Mouse (Mus musculus): ENCODE measurements around the gene Fam104a. TPM values are rescaled to one million over a fixed set of nuclear protein-coding genes. Genes with fewer than 3 reads are reported as not detected.

Gene Fam104a
- polyA plus RNA-seq, 1 experiment = 40.1 TPM

DNA sequence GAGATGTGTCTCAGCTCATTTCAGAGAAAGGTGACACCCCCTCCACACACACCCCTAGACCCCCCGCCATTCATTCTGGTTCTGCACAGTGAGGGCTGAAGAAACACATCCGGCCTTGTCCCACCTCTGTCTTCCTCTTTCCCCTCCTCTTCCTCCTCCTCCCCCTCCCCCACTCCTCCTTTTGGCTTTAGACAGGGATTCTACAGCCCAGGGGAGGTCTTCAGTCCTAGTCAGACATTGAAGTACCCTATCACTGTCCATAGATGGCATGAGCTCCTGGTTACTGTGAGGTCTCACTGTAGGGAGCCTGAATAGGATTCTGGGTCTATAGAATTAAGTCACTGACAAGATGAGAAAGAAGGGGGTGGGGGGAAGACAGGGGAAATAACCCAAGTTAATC lies 63.0 kb downstream of the Fam104a start:
- H3K79me2 ChIP-seq (ENCODE audit: control insufficient read depth, insufficient read depth) = no peaks in the 10 kb centered on the region
- H3ac ChIP-seq (ENCODE audit: control insufficient read depth, insufficient read length, low read depth) = no peak overlapping the region
- no peak for TF ChIP-seq MYOD1 (IDR thresholded peaks at IDR 0.05; ENCODE audit: control insufficient read depth, insufficient read length, low read depth)
- TF ChIP-seq CTCF (IDR thresholded peaks at IDR 0.05; ENCODE audit: control insufficient read depth, insufficient read depth, insufficient read length) = no peak
- no peak for TF ChIP-seq FOSL1 (IDR thresholded peaks at IDR 0.05; ENCODE audit: insufficient read depth, low read length, poor library complexity, severe bottlenecking)
- no peak for TF ChIP-seq CEBPB (IDR thresholded peaks at IDR 0.05; ENCODE audit: low read depth)
- TF ChIP-seq MAX (IDR thresholded peaks at IDR 0.05) = no peak
- no peak for TF ChIP-seq USF1 (IDR thresholded peaks at IDR 0.05; ENCODE audit: low read depth)
- TF ChIP-seq MYOG (IDR thresholded peaks at IDR 0.05; ENCODE audit: control insufficient read depth, extremely low read depth, insufficient read length) = no peak
- peaks cover 6% of the 10 kb centered on the region for H3K27me3 ChIP-seq (ENCODE audit: control insufficient read depth, insufficient read depth, insufficient read length)
- H3K79me3 ChIP-seq (ENCODE audit: low read depth) = no peaks in the 10 kb centered on the region
- H3K36me3 ChIP-seq (ENCODE audit: control insufficient read depth, insufficient read depth) = no peaks in the 10 kb centered on the region
- H3K4me3 ChIP-seq (ENCODE audit: insufficient read depth, poor library complexity, severe bottlenecking) = no peak overlapping the region

GRCm38 (mm10) chr11:113619420-113620080 lies 64.4 kb downstream of the Fam104a start:
- Histone ChIP-seq H3K36me3 (ENCODE audit: control insufficient read depth, insufficient read depth) (no peaks in the 10 kb centered on the region), H3K79me2 (ENCODE audit: control insufficient read depth, insufficient read depth) (no peaks in the 10 kb centered on the region), H3K27me3 (ENCODE audit: control insufficient read depth, insufficient read depth, insufficient read length) (peaks cover 6% of the 10 kb centered on the region), H3K79me3 (ENCODE audit: low read depth) (no peaks in the 10 kb centered on the region), H3K4me3 (ENCODE audit: insufficient read depth, poor library complexity, severe bottlenecking) (no peak overlapping the region), H3ac (ENCODE audit: control insufficient read depth, insufficient read length, low read depth) (peak overlapping the region; percentile 12)
- TF ChIP-seq CTCF (IDR thresholded peaks at IDR 0.05; ENCODE audit: control insufficient read depth, insufficient read depth, insufficient read length) (no peak), CEBPB (IDR thresholded peaks at IDR 0.05; ENCODE audit: low read depth) (no peak), USF1 (IDR thresholded peaks at IDR 0.05; ENCODE audit: low read depth) (no peak), FOSL1 (IDR thresholded peaks at IDR 0.05; ENCODE audit: insufficient read depth, low read length, poor library complexity, severe bottlenecking) (no peak), MYOG (IDR thresholded peaks at IDR 0.05; ENCODE audit: control insufficient read depth, extremely low read depth, insufficient read length) (no peak), MAX (IDR thresholded peaks at IDR 0.05) (no peak), MYOD1 (IDR thresholded peaks at IDR 0.05; ENCODE audit: control insufficient read depth, insufficient read length, low read depth) (no peak)

DNA sequence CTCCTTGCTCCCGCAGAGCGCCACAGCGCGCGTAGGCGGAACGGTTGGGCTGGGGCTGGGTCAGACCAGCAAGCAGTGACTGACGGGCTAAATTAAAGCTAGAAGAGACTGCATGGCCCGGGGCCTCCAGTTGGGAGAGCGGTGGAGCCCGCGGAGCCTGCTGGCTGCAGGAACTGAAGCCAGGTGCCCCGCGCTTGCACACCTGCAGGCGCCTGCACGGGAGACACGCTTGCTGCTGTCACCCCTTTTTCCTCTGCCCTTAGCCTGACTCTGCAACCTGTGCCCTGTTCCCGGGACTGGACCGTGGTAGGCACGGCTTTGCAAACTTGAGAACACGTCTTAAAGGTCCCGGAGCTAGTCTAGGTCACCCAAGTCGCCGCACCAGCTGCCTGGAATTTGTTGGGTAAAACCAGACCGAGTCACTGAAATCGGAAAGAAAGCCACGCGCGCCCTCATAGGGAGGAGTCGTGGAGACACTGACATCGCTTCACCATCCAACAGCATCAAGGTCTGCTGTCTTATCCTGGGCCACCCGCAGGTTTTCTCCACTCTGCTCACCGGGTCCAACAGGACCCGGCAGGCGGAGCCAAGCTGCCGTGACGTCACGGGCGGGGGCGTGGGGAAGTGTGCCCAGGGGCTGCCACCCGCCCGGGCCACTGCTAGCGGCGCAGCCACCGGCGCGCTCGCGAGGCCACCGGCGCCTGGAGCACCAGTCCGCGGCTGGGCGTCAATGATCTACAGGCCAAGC lies 65.1 kb downstream of the Fam104a start, which contains the start of gene Sstr2:
Gene Sstr2, plus strand, starts transcription at position 671 of the 748 bp plus-strand sequence.
- no peaks in the 10 kb centered on the region for H3K79me2 ChIP-seq (ENCODE audit: control insufficient read depth, insufficient read depth)
- no peaks in the 10 kb centered on the region for H3K79me3 ChIP-seq (ENCODE audit: low read depth)
- H3K27me3 ChIP-seq (ENCODE audit: control insufficient read depth, insufficient read depth, insufficient read length) = peaks cover 6% of the 10 kb centered on the region
- no peak within 1 kb of the TSS for H3K4me3 ChIP-seq (ENCODE audit: insufficient read depth, poor library complexity, severe bottlenecking)
- TF ChIP-seq MAX (IDR thresholded peaks at IDR 0.05) = no peak
- no peak for TF ChIP-seq FOSL1 (IDR thresholded peaks at IDR 0.05; ENCODE audit: insufficient read depth, low read length, poor library complexity, severe bottlenecking)
- TF ChIP-seq USF1 (IDR thresholded peaks at IDR 0.05; ENCODE audit: low read depth) = no peak
- no peak for TF ChIP-seq MYOD1 (IDR thresholded peaks at IDR 0.05; ENCODE audit: control insufficient read depth, insufficient read length, low read depth)
- no peak for TF ChIP-seq CTCF (IDR thresholded peaks at IDR 0.05; ENCODE audit: control insufficient read depth, insufficient read depth, insufficient read length)
- no peak for TF ChIP-seq MYOG (IDR thresholded peaks at IDR 0.05; ENCODE audit: control insufficient read depth, extremely low read depth, insufficient read length)
- TF ChIP-seq CEBPB (IDR thresholded peaks at IDR 0.05; ENCODE audit: low read depth) = no peak
- no peaks in the 10 kb centered on the region for H3K36me3 ChIP-seq (ENCODE audit: control insufficient read depth, insufficient read depth)
- H3ac ChIP-seq (ENCODE audit: control insufficient read depth, insufficient read length, low read depth) = peak within 1 kb of the TSS; percentile 12

DNA sequence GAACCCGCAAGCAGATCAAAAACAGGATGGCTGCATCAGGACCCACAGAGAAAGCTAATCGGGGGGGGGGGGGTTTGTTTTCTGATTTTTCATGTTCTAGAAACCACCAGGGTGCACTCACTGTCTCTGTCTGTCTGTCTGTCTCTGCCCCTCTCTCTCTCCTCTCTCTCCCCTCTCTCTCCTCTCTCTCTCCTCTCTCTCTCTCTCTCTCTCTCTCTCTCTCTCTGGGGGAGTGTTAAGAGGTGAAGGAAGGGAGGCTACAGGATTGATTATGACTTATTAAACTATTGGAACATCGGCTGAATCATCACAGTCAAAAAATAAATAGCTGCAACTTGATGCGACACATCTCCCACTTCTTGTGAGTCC lies 65.7 kb downstream of the Fam104a start:
- no peak overlapping the region for H3K4me3 ChIP-seq (ENCODE audit: insufficient read depth, poor library complexity, severe bottlenecking)
- no peaks in the 10 kb centered on the region for H3K36me3 ChIP-seq (ENCODE audit: control insufficient read depth, insufficient read depth)
- no peaks in the 10 kb centered on the region for H3K79me2 ChIP-seq (ENCODE audit: control insufficient read depth, insufficient read depth)
- H3K27me3 ChIP-seq (ENCODE audit: control insufficient read depth, insufficient read depth, insufficient read length) = peaks cover 6% of the 10 kb centered on the region
- no peaks in the 10 kb centered on the region for H3K79me3 ChIP-seq (ENCODE audit: low read depth)
- TF ChIP-seq MYOD1 (IDR thresholded peaks at IDR 0.05; ENCODE audit: control insufficient read depth, insufficient read length, low read depth) = no peak
- no peak for TF ChIP-seq MAX (IDR thresholded peaks at IDR 0.05)
- no peak for TF ChIP-seq CEBPB (IDR thresholded peaks at IDR 0.05; ENCODE audit: low read depth)
- no peak for TF ChIP-seq CTCF (IDR thresholded peaks at IDR 0.05; ENCODE audit: control insufficient read depth, insufficient read depth, insufficient read length)
- TF ChIP-seq FOSL1 (IDR thresholded peaks at IDR 0.05; ENCODE audit: insufficient read depth, low read length, poor library complexity, severe bottlenecking) = no peak
- TF ChIP-seq MYOG (IDR thresholded peaks at IDR 0.05; ENCODE audit: control insufficient read depth, extremely low read depth, insufficient read length) = no peak
- TF ChIP-seq USF1 (IDR thresholded peaks at IDR 0.05; ENCODE audit: low read depth) = no peak
- H3ac ChIP-seq (ENCODE audit: control insufficient read depth, insufficient read length, low read depth) = no peak overlapping the region

DNA sequence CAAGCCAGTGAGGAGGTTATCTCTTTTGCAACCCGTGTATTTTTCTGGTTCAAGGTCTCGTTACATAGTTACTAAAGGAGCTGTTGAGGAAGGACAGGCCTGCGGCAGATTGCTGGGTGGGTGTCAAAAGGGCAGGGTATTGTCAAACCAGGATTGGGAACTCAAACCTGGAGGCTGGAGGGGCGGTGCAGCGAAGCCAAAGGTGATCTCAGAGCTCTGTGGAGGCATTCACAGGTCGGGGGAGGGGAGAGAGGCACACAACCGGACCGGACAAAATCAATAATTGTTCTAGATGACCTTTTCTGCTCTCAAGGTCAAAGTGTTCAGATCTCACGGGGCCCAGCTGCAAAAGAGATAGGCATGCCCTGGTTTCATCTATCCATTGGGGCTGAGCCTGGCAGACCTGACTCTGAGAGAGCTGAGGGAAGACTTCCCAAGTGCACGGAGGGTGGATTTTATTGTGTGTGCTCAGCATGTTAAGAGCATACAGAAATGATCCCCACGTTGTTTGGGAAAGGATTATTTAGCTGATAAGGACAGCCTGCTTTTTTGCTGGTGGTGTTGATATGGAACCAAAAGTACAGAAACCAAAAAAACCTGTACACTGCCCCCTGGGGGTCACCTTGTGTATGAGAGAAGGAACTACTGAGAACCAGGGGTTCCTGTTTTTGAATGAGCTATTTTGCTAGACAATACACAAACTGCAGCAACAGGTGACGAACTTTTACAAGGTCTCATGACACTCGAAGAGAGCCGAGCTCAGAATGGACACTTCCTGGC lies 66.6 kb downstream of the Fam104a start:
- no peaks in the 10 kb centered on the region for H3K36me3 ChIP-seq (ENCODE audit: control insufficient read depth, insufficient read depth)
- H3K79me3 ChIP-seq (ENCODE audit: low read depth) = no peaks in the 10 kb centered on the region
- TF ChIP-seq MAX (IDR thresholded peaks at IDR 0.05) (no peak), FOSL1 (IDR thresholded peaks at IDR 0.05; ENCODE audit: insufficient read depth, low read length, poor library complexity, severe bottlenecking) (no peak), CTCF (IDR thresholded peaks at IDR 0.05; ENCODE audit: control insufficient read depth, insufficient read depth, insufficient read length) (no peak), USF1 (IDR thresholded peaks at IDR 0.05; ENCODE audit: low read depth) (no peak), CEBPB (IDR thresholded peaks at IDR 0.05; ENCODE audit: low read depth) (no peak), MYOD1 (IDR thresholded peaks at IDR 0.05; ENCODE audit: control insufficient read depth, insufficient read length, low read depth) (no peak), MYOG (IDR thresholded peaks at IDR 0.05; ENCODE audit: control insufficient read depth, extremely low read depth, insufficient read length) (no peak)
- peaks cover 6% of the 10 kb centered on the region for H3K27me3 ChIP-seq (ENCODE audit: control insufficient read depth, insufficient read depth, insufficient read length)
- no peak overlapping the region for H3ac ChIP-seq (ENCODE audit: control insufficient read depth, insufficient read length, low read depth)
- no peak overlapping the region for H3K4me3 ChIP-seq (ENCODE audit: insufficient read depth, poor library complexity, severe bottlenecking)
- no peaks in the 10 kb centered on the region for H3K79me2 ChIP-seq (ENCODE audit: control insufficient read depth, insufficient read depth)
